Mouse (Mus musculus): Measurements from ENCODE around the gene Kcnk15. TPM values are rescaled to one million over a fixed set of nuclear protein-coding genes. Genes with fewer than 3 reads are reported as not detected.

The Kcnk15 gene
- polyA plus RNA-seq, 1 experiment = 0.10 TPM

DNA sequence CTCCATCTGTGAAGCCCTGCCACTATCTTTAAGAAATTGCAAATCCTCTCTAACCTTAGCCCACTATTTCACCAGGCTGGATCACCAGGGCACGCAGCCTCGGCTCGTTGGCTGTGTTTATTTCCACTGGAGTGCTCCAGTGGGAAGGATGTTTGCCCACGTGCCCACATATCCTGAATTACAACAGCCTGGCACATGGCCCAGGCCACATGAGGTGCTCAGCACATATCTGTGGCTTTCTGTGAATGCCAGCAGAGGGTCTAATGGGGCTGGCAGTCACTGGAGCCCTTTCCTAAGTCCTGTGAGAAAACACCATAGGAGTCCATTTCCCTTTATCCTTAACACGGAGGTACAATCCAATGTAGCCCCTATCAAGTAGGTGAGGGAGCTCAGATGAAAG is 27.0 kb upstream of the Kcnk15 start:
- H3K27ac ChIP-seq (ENCODE audit: insufficient read depth, low read length) = no peak overlapping the region
- H3K4me3 ChIP-seq (ENCODE audit: insufficient read depth, low read length) = no peak overlapping the region
- TF ChIP-seq POLR2A (IDR thresholded peaks at IDR 0.05; ENCODE audit: extremely low read depth, insufficient read depth, low read length) (no peak), CTCF (IDR thresholded peaks at IDR 0.05; ENCODE audit: extremely low read depth, insufficient read depth, low read length) (no peak)
- H3K4me1 ChIP-seq (ENCODE audit: control insufficient read depth, insufficient read depth, low read length) = no peaks in the 10 kb centered on the region

DNA sequence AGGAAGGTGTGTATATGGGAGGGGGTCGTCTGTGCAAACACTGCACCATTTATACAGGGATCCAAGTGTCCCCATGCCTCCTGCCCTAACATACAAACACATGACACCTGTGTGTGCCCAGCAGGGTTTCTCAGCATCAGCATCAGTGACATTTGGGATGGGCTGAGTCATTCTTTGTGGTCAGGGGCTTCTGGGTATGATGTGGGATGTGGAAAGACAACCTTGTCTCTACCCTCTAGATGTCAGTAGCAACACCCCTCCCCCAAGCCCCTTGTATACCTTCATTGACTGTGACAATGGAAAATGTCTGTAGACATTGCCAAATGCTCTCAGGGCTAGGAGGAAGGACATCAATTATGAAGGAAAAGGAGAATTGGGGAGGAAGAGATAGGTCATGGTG is 22.3 kb upstream of the Kcnk15 start:
- TF ChIP-seq CTCF (IDR thresholded peaks at IDR 0.05; ENCODE audit: extremely low read depth, insufficient read depth, low read length) = no peak
- TF ChIP-seq POLR2A (IDR thresholded peaks at IDR 0.05; ENCODE audit: extremely low read depth, insufficient read depth, low read length) = no peak
- H3K27ac ChIP-seq (ENCODE audit: insufficient read depth, low read length) = no peak overlapping the region
- no peak overlapping the region for H3K4me3 ChIP-seq (ENCODE audit: insufficient read depth, low read length)
- H3K4me1 ChIP-seq (ENCODE audit: control insufficient read depth, insufficient read depth, low read length) = no peaks in the 10 kb centered on the region

GRCm38 (mm10) chr2:163838043-163838442 is 15.4 kb upstream of the Kcnk15 start:
- no peaks in the 10 kb centered on the region for H3K4me1 ChIP-seq (ENCODE audit: control insufficient read depth, insufficient read depth, low read length)
- H3K27ac ChIP-seq (ENCODE audit: insufficient read depth, low read length) = no peak overlapping the region
- H3K4me3 ChIP-seq (ENCODE audit: insufficient read depth, low read length) = no peak overlapping the region
- TF ChIP-seq POLR2A (IDR thresholded peaks at IDR 0.05; ENCODE audit: extremely low read depth, insufficient read depth, low read length) = no peak
- TF ChIP-seq CTCF (IDR thresholded peaks at IDR 0.05; ENCODE audit: extremely low read depth, insufficient read depth, low read length) = peak; percentile 99

DNA sequence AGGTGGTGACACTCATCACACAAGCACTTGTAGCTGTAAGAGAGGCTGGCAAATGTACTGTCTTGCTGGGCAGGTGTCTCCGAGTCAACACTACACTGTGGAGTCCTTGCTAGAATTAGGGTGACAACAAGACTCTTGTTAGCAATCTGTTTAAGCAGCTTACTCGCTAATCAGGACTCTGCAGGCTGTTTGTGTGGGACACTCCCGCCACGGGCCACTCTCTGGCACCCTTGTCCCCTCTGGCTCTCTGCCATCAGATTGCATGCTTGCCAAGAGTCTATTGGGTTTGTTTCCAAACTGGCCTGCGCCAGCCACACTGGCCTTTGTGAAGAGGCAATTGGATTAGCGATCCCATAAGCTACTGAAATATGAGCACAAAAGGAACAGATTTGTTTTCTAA is 13.9 kb upstream of the Kcnk15 start:
- Histone ChIP-seq H3K27ac (ENCODE audit: insufficient read depth, low read length) (no peak overlapping the region), H3K4me1 (ENCODE audit: control insufficient read depth, insufficient read depth, low read length) (no peaks in the 10 kb centered on the region), H3K4me3 (ENCODE audit: insufficient read depth, low read length) (no peak overlapping the region)
- TF ChIP-seq CTCF (IDR thresholded peaks at IDR 0.05; ENCODE audit: extremely low read depth, insufficient read depth, low read length) (no peak), POLR2A (IDR thresholded peaks at IDR 0.05; ENCODE audit: extremely low read depth, insufficient read depth, low read length) (no peak)

DNA sequence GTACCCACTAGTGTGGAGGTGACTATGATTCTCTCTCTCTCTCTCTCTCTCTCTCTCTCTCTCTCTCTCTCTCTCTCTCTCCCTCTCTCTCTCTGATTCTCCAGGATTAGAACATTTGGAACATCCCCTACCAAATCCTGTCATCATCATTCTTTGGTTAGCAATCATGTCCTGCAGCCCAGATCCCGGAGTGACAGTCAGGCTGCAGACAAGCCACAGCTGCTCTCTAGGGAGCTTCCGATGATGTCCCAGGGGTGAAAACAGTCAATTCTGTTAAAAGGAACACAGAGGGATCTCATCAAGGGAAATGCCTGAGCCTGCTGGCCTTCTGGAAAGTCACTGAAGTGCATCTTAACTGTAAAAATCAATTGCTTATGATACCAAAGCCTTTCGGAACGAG is 11.4 kb upstream of the Kcnk15 start:
- no peak overlapping the region for H3K27ac ChIP-seq (ENCODE audit: insufficient read depth, low read length)
- no peaks in the 10 kb centered on the region for H3K4me1 ChIP-seq (ENCODE audit: control insufficient read depth, insufficient read depth, low read length)
- H3K4me3 ChIP-seq (ENCODE audit: insufficient read depth, low read length) = no peak overlapping the region
- no peak for TF ChIP-seq CTCF (IDR thresholded peaks at IDR 0.05; ENCODE audit: extremely low read depth, insufficient read depth, low read length)
- TF ChIP-seq POLR2A (IDR thresholded peaks at IDR 0.05; ENCODE audit: extremely low read depth, insufficient read depth, low read length) = no peak

- Histone ChIP-seq H3K4me3 (ENCODE audit: insufficient read depth, low read length) (no peak overlapping the region), H3K27ac (ENCODE audit: insufficient read depth, low read length) (no peak overlapping the region), H3K4me1 (ENCODE audit: control insufficient read depth, insufficient read depth, low read length) (peaks cover 2% of the 10 kb centered on the region; the same call in 1 of the 2 replicates)
- TF ChIP-seq POLR2A (IDR thresholded peaks at IDR 0.05; ENCODE audit: extremely low read depth, insufficient read depth, low read length) (no peak), CTCF (IDR thresholded peaks at IDR 0.05; ENCODE audit: extremely low read depth, insufficient read depth, low read length) (no peak)
These were observed 3.8 kb downstream of the Kcnk15 start for GRCm38 (mm10) chr2:163857233-163857632.

DNA sequence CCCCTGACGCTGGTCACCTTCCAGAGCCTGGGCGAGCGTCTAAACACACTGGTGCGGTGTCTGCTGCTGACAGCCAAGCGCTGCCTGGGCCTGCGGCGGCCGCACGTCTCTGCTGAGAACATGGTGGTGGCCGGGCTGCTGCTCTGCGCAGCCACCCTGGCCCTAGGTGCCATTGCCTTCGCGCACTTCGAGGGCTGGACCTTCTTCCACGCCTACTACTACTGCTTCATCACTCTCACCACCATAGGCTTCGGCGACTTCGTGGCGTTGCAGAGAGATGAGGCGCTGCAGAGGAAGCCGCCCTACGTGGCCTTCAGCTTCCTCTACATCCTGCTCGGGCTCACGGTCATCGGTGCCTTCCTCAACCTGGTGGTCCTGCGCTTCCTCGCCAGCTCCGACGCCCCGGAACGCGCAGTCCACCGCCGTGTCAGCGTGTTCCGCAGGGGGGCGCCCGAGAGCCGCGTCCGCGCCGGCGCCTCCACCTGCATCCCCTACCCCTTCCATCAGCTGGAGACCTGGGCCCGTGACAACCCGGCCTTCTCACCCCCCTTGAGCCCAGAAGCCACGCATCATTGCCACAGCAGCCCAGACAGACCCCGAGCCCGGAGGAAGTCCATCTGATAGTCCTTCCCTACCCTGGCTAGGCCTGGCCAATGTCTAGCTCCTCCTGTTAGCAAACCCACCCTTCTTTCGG is 5.0 kb downstream of the Kcnk15 start:
- Histone ChIP-seq H3K4me3 (ENCODE audit: insufficient read depth, low read length) (peak overlapping the region; percentile 5; the same call in 1 of the 2 replicates), H3K4me1 (ENCODE audit: control insufficient read depth, insufficient read depth, low read length) (peaks cover 2% of the 10 kb centered on the region; the same call in 1 of the 2 replicates), H3K27ac (ENCODE audit: insufficient read depth, low read length) (no peak overlapping the region)
- TF ChIP-seq POLR2A (IDR thresholded peaks at IDR 0.05; ENCODE audit: extremely low read depth, insufficient read depth, low read length) = no peak
- peak; percentile 41; the same call in 1 of the 2 replicates for TF ChIP-seq CTCF (IDR thresholded peaks at IDR 0.05; ENCODE audit: extremely low read depth, insufficient read depth, low read length)

DNA sequence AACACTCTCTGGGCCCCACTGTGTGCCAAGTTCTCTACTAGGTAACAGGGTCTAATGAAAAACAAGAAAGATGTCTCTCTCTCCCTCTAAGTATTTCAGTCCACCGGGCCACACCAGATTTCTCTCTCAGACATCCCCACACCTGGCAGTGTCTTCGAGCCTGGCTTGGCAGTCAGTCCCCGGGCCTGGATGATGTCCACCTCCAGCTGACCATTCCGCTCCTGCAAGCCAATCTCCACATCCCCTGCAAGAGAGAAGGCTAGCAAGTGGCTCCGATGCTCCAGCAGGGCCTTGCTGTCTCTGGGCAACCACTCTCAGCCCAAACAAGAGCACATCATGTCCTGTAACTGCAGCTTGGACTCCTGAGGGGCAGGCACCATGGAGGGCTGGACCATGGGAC is 11.9 kb downstream of the Kcnk15 start:
- Histone ChIP-seq H3K27ac (ENCODE audit: insufficient read depth, low read length) (no peak overlapping the region), H3K4me1 (ENCODE audit: control insufficient read depth, insufficient read depth, low read length) (no peaks in the 10 kb centered on the region), H3K4me3 (ENCODE audit: insufficient read depth, low read length) (no peak overlapping the region)
- no peak for TF ChIP-seq POLR2A (IDR thresholded peaks at IDR 0.05; ENCODE audit: extremely low read depth, insufficient read depth, low read length)
- no peak for TF ChIP-seq CTCF (IDR thresholded peaks at IDR 0.05; ENCODE audit: extremely low read depth, insufficient read depth, low read length)

GRCm38 (mm10) chr2:163866061-163866460 is 12.6 kb downstream of the Kcnk15 start:
- Histone ChIP-seq H3K4me1 (ENCODE audit: control insufficient read depth, insufficient read depth, low read length) (no peaks in the 10 kb centered on the region), H3K27ac (ENCODE audit: insufficient read depth, low read length) (no peak overlapping the region), H3K4me3 (ENCODE audit: insufficient read depth, low read length) (no peak overlapping the region)
- TF ChIP-seq POLR2A (IDR thresholded peaks at IDR 0.05; ENCODE audit: extremely low read depth, insufficient read depth, low read length) (no peak), CTCF (IDR thresholded peaks at IDR 0.05; ENCODE audit: extremely low read depth, insufficient read depth, low read length) (no peak)

- Histone ChIP-seq H3K27ac (ENCODE audit: insufficient read depth, low read length) (no peak overlapping the region), H3K4me3 (ENCODE audit: insufficient read depth, low read length) (no peak overlapping the region), H3K4me1 (ENCODE audit: control insufficient read depth, insufficient read depth, low read length) (peaks cover 2% of the 10 kb centered on the region; the same call in 1 of the 2 replicates)
- TF ChIP-seq POLR2A (IDR thresholded peaks at IDR 0.05; ENCODE audit: extremely low read depth, insufficient read depth, low read length) = no peak
- TF ChIP-seq CTCF (IDR thresholded peaks at IDR 0.05; ENCODE audit: extremely low read depth, insufficient read depth, low read length) = no peak
These were observed 16.3 kb downstream of the Kcnk15 start for GRCm38 (mm10) chr2:163869783-163870182.
